Mouse (Mus musculus) frontal cortex, adult (tissue): ENCODE measurements around the gene Creg2.
"Not testable (repeated sequence)": the region's sequence is repeated elsewhere in the genome, so short reads cannot be mapped to it uniquely, and the experiment has no call there.

ENCODE experiments used
- ATAC-seq: cut with Nextera tagmentation; 2 replicates; pipeline ENCODE4 v1.9.2; 2017; ENCODE audit warnings: mild to moderate bottlenecking, moderate library complexity, mixed read lengths; ENCODE audit not compliant: low TSS enrichment

Creg2 gene

DNA sequence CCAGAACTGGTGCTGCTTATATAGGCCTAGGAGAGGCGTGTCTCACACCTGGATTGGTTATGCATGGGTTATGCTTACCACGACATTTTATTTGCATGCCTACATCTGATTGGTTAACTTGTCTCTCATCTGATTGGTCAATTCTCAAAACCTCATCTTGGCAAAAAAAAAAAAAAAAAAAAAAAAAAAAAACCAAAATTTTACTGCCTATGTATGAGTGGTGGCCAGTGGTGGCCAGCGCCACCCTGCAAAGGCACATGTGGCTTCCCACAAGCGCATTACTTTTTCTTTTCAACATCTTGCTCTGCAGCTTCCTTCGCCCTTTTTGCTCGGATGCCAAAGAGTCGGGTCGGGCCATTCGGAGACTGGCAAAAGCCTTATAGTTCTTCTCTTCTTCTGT lies 54.1 kb downstream of the Creg2 start:
- not testable (repeated sequence) for ATAC-seq

DNA sequence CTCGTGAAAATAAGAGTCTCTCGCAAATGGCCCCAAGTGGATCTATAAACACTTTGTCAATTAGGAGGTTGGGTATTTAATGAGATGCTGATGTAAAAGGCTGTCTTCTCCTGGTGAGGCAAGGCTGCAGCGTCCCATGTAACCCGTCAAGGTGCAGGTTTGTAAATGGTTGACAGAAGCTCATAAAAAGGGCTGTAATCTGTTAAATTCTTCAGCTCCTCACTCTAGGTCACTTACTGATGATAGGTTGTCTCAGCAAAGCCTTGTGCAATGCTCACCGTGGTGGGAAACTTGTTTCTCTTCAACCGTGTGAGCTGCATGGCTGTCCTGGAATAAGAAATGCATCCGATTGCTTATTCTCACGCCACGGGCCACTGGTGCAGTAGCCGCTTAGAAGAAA lies 57.4 kb downstream of the Creg2 start:
- no peak for ATAC-seq

DNA sequence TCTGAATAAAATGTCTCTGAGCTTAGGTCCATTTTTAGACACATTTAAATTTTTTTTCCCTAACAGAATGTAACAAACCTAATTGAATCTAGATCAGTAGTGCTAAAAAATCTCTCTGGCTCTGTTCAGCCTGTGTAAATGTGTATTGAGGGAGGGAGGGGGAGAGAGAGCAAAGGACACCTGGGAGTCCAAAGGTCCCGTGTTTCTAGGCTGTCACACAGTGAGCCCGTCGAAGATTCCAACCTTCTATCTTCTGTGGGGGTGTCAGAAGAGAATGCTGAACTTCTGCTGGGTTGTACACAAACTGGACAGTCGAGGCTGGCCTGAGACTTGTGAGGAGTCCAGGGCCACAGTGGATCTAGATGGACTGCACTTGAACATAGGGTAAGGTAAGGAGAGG lies 59.2 kb downstream of the Creg2 start:
- no peak for ATAC-seq

- not testable (repeated sequence) for ATAC-seq
These were observed 59.7 kb downstream of the Creg2 start for GRCm38 (mm10) chr1:39591557-39591956.

- no peak for ATAC-seq
These were observed 61.1 kb downstream of the Creg2 start for GRCm38 (mm10) chr1:39590193-39590592.

DNA sequence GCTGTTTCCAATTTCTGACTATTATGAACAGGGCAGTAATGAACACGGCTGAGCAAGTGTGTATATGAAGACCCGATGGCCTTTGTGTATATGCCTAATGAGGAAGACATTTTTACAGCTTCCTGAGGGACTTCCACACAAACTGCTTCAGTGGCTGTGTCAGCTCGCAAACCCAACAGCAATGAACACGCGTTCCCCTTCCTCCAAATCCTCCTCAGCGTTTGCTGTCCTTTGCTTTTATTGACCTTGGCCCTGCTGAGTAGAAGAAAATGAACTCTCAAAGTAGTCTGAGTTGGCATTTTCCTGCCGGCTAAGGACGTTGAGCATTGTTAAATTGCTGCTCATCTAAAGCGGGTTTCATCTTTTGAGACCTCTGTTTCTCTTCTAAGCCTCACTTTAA lies 65.9 kb downstream of the Creg2 start:
- no peak for ATAC-seq

- ATAC-seq, result no peak
These were observed 68.1 kb downstream of the Creg2 start for GRCm38 (mm10) chr1:39583173-39583572.

DNA sequence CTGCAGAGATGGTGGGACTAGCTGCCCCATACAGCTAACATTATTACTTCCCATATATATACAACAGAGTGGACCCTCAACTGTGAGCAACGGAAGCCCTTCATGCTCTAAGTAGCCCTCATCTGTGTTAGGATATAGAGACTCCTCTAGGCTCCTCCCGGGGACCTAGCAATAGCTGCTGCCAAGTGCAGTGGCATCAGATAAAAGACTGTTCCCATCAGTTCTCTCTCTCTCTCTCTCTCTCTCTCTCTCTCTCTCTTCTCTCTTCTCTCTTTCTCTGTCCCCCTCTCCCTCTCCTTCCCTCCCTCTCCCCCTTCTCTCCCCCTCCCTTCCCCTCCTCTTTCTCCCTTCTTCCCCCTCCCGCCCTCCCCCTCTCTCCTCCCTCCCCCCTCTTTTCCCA lies 70.1 kb downstream of the Creg2 start:
- no peak for ATAC-seq

DNA sequence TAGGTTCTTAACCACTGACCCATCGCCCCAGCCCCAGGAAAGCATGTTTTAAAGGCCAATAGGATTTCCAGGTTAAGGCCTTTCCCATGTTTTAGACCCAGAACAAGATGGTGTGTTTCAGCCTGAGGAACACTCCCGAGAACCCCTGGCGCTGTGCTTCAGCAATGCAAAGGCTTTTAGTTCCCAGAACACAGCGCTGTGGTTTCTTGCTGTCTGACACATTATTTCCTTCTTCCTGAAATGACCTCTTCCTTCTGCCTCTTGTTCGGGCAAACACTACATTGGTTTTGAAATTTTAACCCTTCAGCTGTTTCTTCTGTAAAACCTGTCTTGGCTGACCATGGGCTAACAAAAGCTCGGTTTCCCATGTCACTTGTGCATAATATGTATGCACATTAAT lies 72.1 kb downstream of the Creg2 start:
- ATAC-seq, result no peak

- no peak for ATAC-seq
These were observed 72.8 kb downstream of the Creg2 start for GRCm38 (mm10) chr1:39578446-39578845.

DNA sequence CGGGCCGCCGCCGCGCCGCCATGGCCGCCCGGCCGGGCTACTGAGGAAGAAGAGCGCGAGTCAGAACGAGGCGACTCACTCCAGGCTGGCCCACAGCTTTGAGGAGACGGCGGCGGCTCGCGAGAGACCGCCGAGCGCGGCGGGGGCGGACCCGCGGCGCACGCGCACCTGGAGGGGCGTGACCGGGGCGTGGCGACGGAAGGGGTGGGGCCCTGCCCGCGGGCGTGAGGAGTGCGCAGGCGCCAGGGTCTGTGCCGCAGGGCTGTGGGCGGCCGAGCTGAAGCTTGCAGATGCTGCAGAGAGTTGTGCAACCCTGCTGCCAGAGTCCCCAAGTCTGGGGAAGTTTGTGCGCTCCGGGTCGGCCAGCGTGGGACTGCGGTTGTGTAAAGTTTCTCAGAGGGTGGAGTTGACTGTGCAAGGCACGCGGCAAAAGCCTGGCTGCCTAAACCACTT lies 74.0 kb downstream of the Creg2 start, which contains the start of gene Rnf149:
Rnf149 (minus strand) TSS at position 153 of the 453 bp plus-strand sequence.
- peak; percentile 88 for ATAC-seq

GRCm38 (mm10) chr1:39576431-39577243 lies 74.6 kb downstream of the Creg2 start:
- ATAC-seq, result peak; percentile 75

DNA sequence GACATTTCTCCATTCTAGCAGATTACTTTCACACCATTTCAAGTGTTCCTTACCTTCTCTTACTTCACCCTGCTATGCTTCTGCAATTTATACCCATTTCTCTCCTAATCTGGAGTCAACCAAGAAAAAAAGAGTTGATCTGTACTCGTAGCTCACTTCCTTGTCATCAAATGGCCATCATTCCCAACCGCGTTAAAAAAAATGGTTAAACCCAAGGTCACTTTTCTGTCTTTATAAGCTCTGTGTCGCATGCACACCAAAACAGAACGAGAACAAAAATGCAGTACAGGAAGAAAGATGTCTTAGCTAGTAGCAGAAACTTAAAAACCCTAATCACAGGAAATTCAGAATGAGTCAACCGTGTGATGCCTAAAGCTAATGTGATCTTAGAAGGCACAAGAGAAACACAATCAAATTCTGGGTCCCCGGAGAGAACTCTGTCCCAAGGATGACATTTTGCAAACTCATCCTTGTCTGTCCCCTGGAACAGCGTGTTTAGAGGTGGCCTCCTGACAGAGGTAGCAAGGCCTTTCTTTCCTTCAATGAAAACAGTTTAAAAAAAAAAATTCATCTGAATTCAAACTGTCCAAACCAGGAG lies 75.4 kb downstream of the Creg2 start:
- ATAC-seq, result no peak

- no peak for ATAC-seq
These were observed 77.4 kb downstream of the Creg2 start for GRCm38 (mm10) chr1:39573890-39574289.

DNA sequence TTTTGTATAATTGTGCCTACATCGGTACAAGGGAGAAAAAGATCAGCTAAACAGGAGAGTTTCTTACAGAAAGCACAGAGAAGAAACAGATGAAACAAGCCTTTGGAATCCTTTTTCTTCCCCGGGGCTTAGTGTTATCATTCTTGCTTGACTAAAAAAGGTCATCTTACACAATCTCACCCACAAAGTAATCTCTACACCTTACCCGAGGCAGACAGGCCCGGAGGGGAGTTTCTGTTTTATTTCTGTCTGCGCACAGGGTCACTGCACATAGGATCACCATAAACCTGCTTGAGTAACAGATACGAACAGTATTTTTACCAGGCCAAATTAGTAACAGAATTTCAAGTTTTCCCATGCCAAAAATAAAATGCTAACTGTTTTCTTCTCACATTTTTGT lies 79.6 kb downstream of the Creg2 start:
- ATAC-seq, result no peak
